Mouse (Mus musculus) central nervous system, embryonic 14 days (tissue): ENCODE data around the gene Mdm4. TPM values are rescaled to one million over a fixed set of nuclear protein-coding genes. Genes with fewer than 3 reads are reported as not detected.

Source experiments
- polyA plus RNA-seq: library from polyadenylated mRNA; depleted of rRNA; stranded (reverse); fragments of >200 nt; gene quantifications from 2 replicates; pipeline ENCODE4 v1.2.3, GENCODE M21; 2012; rRNA removed

Gene Mdm4
- 129 and 130 TPM in 2 replicates for polyA plus RNA-seq

GRCm38 (mm10) chr1:133030461-133030860 lies at the start of gene Mdm4:
Mdm4 (minus strand) TSS chr1:133030561.

GRCm38 (mm10) chr1:133045011-133045860 lies 14.9 kb upstream of the Mdm4 start, which contains the start of gene Pik3c2b:
Pik3c2b (plus strand) TSS chr1:133045667.

Other genes with a start within 250 kb of the Mdm4 start
- gene Lrrn2, start 150.3 kb downstream of the Mdm4 start, polyA plus RNA-seq, result 33.9 and 34.4 TPM in 2 replicates
- 22.5 and 23.5 TPM in 2 replicates for gene Pik3c2b, start 15.1 kb upstream of the Mdm4 start, polyA plus RNA-seq
- 26.0 and 27.3 TPM in 2 replicates for gene Ppp1r15b, start 100.6 kb upstream of the Mdm4 start, polyA plus RNA-seq
- gene Plekha6, start 133.6 kb upstream of the Mdm4 start, polyA plus RNA-seq, result 53.0 and 58.4 TPM in 2 replicates